8 mouse cellular contexts compared by ENCODE assay signal in the genomic region with DNA sequence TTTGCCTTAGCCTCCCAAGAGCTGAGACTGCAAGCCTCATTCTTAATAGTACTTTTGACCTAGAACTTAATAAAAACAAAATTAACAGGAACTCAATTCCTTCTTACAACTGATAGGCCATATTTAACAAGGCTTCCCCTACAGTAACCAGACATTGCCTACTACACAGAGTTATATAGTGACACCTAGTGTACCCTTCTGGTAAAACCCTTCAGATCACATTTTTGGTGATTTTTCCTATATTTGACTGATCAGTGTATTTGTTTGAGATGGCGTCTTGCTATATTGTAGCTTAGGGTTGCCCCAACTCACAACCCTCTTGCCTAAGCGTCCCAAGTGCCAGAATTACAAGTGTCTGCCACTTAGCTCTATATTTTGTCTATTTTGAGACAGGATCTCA. TPM values are rescaled to one million over a fixed set of nuclear protein-coding genes. Genes with fewer than 3 reads are reported as not detected.
DNase-seq lines count a peak whose midpoint lies in the region; ATAC-seq lines count a peak whose summit lies in the region.

No protein-coding gene starts in this region.

- no peaks in the 10 kb centered on the region for H3K27me3 ChIP-seq in intestine, embryonic 15.5 days (replicated peaks)

- no peak overlapping the region for H3K4me2 ChIP-seq in intestine, embryonic 15.5 days (replicated peaks)

- WGBS in intestine, embryonic 15.5 days = 30% methylated on average over 2 of the region's 2 CpGs

- peak; percentile 87 for ATAC-seq in frontal cortex, adult (ENCODE audit: low TSS enrichment)
- peak; percentile 35; the same call in 1 of the 2 replicates for ATAC-seq in intestine, embryonic 15.5 days

- no peak for DNase-seq in frontal cortex, postnatal 10 days (ENCODE audit: low spot score in 2 of 2)
- DNase-seq in 3T3-L1 (ENCODE audit: low read depth, low spot score) (peak; percentile 83), adipocyte (ENCODE audit: low spot score) (peak; percentile 64)
- DNase-seq in telencephalon, adult 2 months (ENCODE audit: low read depth, low spot score) = peak; percentile 40
- no peak for DNase-seq in ovary, postnatal 10 days (ENCODE audit: low spot score)
- DNase-seq in gastrocnemius, adult 8-10 months (ENCODE audit: low spot score in 2 of 2) = no peak

- no peak overlapping the region for H3K4me3 ChIP-seq in intestine, embryonic 15.5 days (replicated peaks)

- H3K4me1 ChIP-seq in intestine, embryonic 15.5 days (replicated peaks) = no peaks in the 10 kb centered on the region

- H3K36me3 ChIP-seq in intestine, embryonic 15.5 days = peaks cover 12% of the 10 kb centered on the region

- H3K27ac ChIP-seq in intestine, embryonic 15.5 days = no peak overlapping the region

- H3K9ac ChIP-seq in intestine, embryonic 15.5 days = no peak overlapping the region

- H3K9me3 ChIP-seq in intestine, embryonic 15.5 days = no peaks in the 10 kb centered on the region

RNA-seq across cellular contexts. Expression of a gene that starts 17.7 kb away (rescaled TPM):
- polyA plus RNA-seq in intestine, embryonic 15.5 days (2015; fragmentation: Nextera tagmentation; extraction: Ambion mirVana) = 611 and 651 TPM in 2 replicates
- total RNA-seq in gastrocnemius, adult 8-10 months (2022) = 1,000 to 10,000 TPM; 1,088 to 1,186 (median 1,135) TPM

RNA-seq across cellular contexts. Expression of a gene that starts 39.6 kb away (rescaled TPM):
- 165 and 209 TPM in 2 replicates for polyA plus RNA-seq in intestine, embryonic 15.5 days (2015; fragmentation: Nextera tagmentation; extraction: Ambion mirVana)
- total RNA-seq in gastrocnemius, adult 8-10 months (2022) = 10 to 100 TPM; 47.8 to 71.6 (median 53.8) TPM

RNA-seq across cellular contexts. Expression of a gene that starts 58.8 kb away (rescaled TPM):
- 37.2 and 40.0 TPM in 2 replicates for polyA plus RNA-seq in intestine, embryonic 15.5 days (2015; fragmentation: Nextera tagmentation; extraction: Ambion mirVana)
- total RNA-seq in gastrocnemius, adult 8-10 months (2022) = 10 to 100 TPM in 2 of 4 experiments, 1 to 10 TPM in 2; 9.1 to 11.1 (median 10.4) TPM

RNA-seq across cellular contexts. Expression of a gene that starts 59.0 kb away (rescaled TPM):
- polyA plus RNA-seq in intestine, embryonic 15.5 days (2015; fragmentation: Nextera tagmentation; extraction: Ambion mirVana) = 20.6 and 21.3 TPM in 2 replicates
- 1 to 10 TPM in 3 of 4 experiments, under 1 TPM in 1; 0.87 to 2.0 (median 1.7) TPM for total RNA-seq in gastrocnemius, adult 8-10 months (2022)

Comparison
In these comparisons a context has a peak if more than half of its experiments do, and no peak if none do; other contexts are left out.
1. DNase-seq: peak in 3T3-L1 (single experiment), adipocyte (single experiment) and telencephalon, adult 2 months (single experiment); none in frontal cortex, postnatal 10 days (0 of 2), ovary, postnatal 10 days (single experiment) and gastrocnemius, adult 8-10 months (0 of 2).